Comparison of ENCODE assay signal across 8 mouse cellular contexts in the genomic region with DNA sequence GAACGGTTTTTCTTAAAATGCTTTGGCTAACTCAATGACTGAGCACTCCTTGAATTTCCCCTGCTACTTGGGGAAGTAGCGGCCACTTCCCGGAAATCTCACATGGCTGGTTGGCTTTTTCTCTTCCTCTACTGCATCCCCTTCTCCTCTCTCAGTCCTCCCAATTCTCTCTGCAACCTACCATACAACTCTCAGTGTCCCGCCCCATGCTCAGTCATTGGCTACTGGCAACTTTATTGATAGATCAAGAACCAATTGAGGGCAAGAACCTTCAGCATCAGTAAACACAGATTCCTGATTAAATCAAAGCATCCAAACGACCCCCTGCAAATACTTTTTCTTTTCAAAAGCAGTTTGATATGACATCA. TPM values are rescaled to one million over a fixed set of nuclear protein-coding genes. Genes with fewer than 3 reads are reported as not detected.
DNase-seq lines count a peak whose midpoint lies in the region; ATAC-seq and TF ChIP-seq lines count a peak whose summit lies in the region.

No protein-coding gene starts in this region.

- H3K4me1 ChIP-seq in kidney, embryonic 14.5 days (ENCODE audit: control insufficient read depth, insufficient read depth, low read length): peaks cover 27% of the 10 kb centered on the region
- H3K4me1 ChIP-seq in forebrain, embryonic 12.5 days: peaks cover 33% of the 10 kb centered on the region

- H3K4me3 ChIP-seq in kidney, embryonic 14.5 days (ENCODE audit: low read length): peak overlapping the region; percentile 29
- H3K4me3 ChIP-seq in forebrain, embryonic 12.5 days (replicated peaks): peak overlapping the region; percentile 43
- H3K4me3 ChIP-seq in layer of hippocampus, adult 2 months: peak overlapping the region; percentile 49

- no peak overlapping the region for H3K9ac ChIP-seq in kidney, embryonic 14.5 days (ENCODE audit: low read depth, low read length)
- peak overlapping the region; percentile 47 for H3K9ac ChIP-seq in forebrain, embryonic 12.5 days

- no peak overlapping the region for H3K27ac ChIP-seq in kidney, embryonic 14.5 days (ENCODE audit: low read depth, low read length)
- no peak overlapping the region for H3K27ac ChIP-seq in forebrain, embryonic 12.5 days
- H3K27ac ChIP-seq in layer of hippocampus, adult 2 months: no peak overlapping the region

- TF ChIP-seq CTCF in layer of hippocampus, adult 2 months (conservative IDR thresholded peaks at IDR 0.05): no peak

- no peaks in the 10 kb centered on the region for H3K36me3 ChIP-seq in kidney, embryonic 14.5 days (ENCODE audit: control insufficient read depth, insufficient read depth, low read length)
- no peaks in the 10 kb centered on the region for H3K36me3 ChIP-seq in forebrain, embryonic 12.5 days (replicated peaks)

- H3K9me3 ChIP-seq in kidney, embryonic 14.5 days (ENCODE audit: control insufficient read depth, low read length): no peaks in the 10 kb centered on the region
- no peaks in the 10 kb centered on the region for H3K9me3 ChIP-seq in forebrain, embryonic 12.5 days

- WGBS in kidney, embryonic 14.5 days: 9% methylated on average over 5 of the region's 5 CpGs
- WGBS in forebrain, embryonic 12.5 days: 6% methylated on average over 5 of the region's 5 CpGs

- peak overlapping the region; percentile 34 for H3K4me2 ChIP-seq in kidney, embryonic 14.5 days (replicated peaks; ENCODE audit: low read depth, low read length)
- peak overlapping the region; percentile 65 for H3K4me2 ChIP-seq in forebrain, embryonic 12.5 days

- H3K27me3 ChIP-seq in kidney, embryonic 14.5 days (ENCODE audit: control insufficient read depth, insufficient read depth, low read length): no peaks in the 10 kb centered on the region
- H3K27me3 ChIP-seq in forebrain, embryonic 12.5 days: no peaks in the 10 kb centered on the region

- DNase-seq in kidney, adult 11 months: no peak
- DNase-seq in adrenal gland, postnatal 36 days: peak; percentile 39 to 61
- DNase-seq in layer of hippocampus, adult 2 months (ENCODE audit: low spot score in 2 of 2): peak; percentile 47 to 67

- ATAC-seq in kidney, embryonic 14.5 days (ENCODE audit: low FRiP score, low TSS enrichment): no peak
- no peak for ATAC-seq in forebrain, embryonic 12.5 days (ENCODE audit: low FRiP score)
- ATAC-seq in megakaryocyte progenitor cell, adult 5-6 weeks (replicated peaks; ENCODE audit: poor library complexity): 0 out of 2 replicates have a peak, but pooled peaks have one; percentile 5
- ATAC-seq in erythroblast, adult 5-6 weeks (replicated peaks; ENCODE audit: low FRiP score, poor library complexity, severe bottlenecking): no peak
- no peak for ATAC-seq in monocyte, adult 5-6 weeks (replicated peaks; ENCODE audit: insufficient number of reproducible peaks, low FRiP score, low TSS enrichment, poor library complexity, severe bottlenecking)

RNA-seq across cellular contexts. Expression of a gene that starts 3.2 kb away (rescaled TPM):
- polyA plus RNA-seq in kidney, embryonic 14.5 days (2014; fragmentation: Nextera tagmentation; extraction: Ambion mirVana): 13.4 and 26.6 TPM in 2 replicates
- total RNA-seq in adrenal gland, postnatal 36 days (2021): 10 to 100 TPM; 22.7 to 25.9 TPM
- 19.0 and 19.8 TPM in 2 replicates for polyA plus RNA-seq in forebrain, embryonic 12.5 days (2016; fragmentation: Nextera tagmentation; extraction: Ambion mirVana)
- total RNA-seq in layer of hippocampus, adult 2 months (2021): 10 to 100 TPM; 17.7 to 18.3 TPM
- total RNA-seq in megakaryocyte progenitor cell, adult 5-6 weeks (2015): 32.6 TPM in 2 replicates
- 11.0 and 11.3 TPM in 2 replicates for total RNA-seq in megakaryocyte progenitor cell, adult 5-6 weeks (2017)
- 4.4 and 7.9 TPM in 2 replicates for total RNA-seq in erythroblast, adult 5-6 weeks (2015; ENCODE audit: low replicate concordance)
- 1.5 and 2.5 TPM in 2 replicates for total RNA-seq in erythroblast, adult 5-6 weeks (2017; ENCODE audit: low replicate concordance)
- total RNA-seq in monocyte, adult 5-6 weeks (2017): 17.5 to 37.6 TPM (median 22.9 TPM) in 3 replicates

RNA-seq across cellular contexts. Expression of a gene that starts 47.8 kb away (rescaled TPM):
- polyA plus RNA-seq in kidney, embryonic 14.5 days (2014; fragmentation: Nextera tagmentation; extraction: Ambion mirVana): 39.4 and 43.2 TPM in 2 replicates
- 10 to 100 TPM in 1 of 2 experiments, 1 to 10 TPM in 1; 7.0 to 10.1 TPM for total RNA-seq in adrenal gland, postnatal 36 days (2021)
- polyA plus RNA-seq in forebrain, embryonic 12.5 days (2016; fragmentation: Nextera tagmentation; extraction: Ambion mirVana): 64.4 and 66.5 TPM in 2 replicates
- 10 to 100 TPM; 67.4 to 70.2 TPM for total RNA-seq in layer of hippocampus, adult 2 months (2021)
- total RNA-seq in megakaryocyte progenitor cell, adult 5-6 weeks (2015): 16.3 and 20.0 TPM in 2 replicates
- 14.7 and 17.5 TPM in 2 replicates for total RNA-seq in megakaryocyte progenitor cell, adult 5-6 weeks (2017)
- 3.8 and 8.3 TPM in 2 replicates for total RNA-seq in erythroblast, adult 5-6 weeks (2015; ENCODE audit: low replicate concordance)
- 3.1 and 3.3 TPM in 2 replicates for total RNA-seq in erythroblast, adult 5-6 weeks (2017; ENCODE audit: low replicate concordance)
- total RNA-seq in monocyte, adult 5-6 weeks (2017): 1.3 to 5.0 TPM (median 2.7 TPM) in 3 replicates
